Mouse (Mus musculus): ENCODE measurements at regions not wholly inside any gene's neighbourhood (a gene's known extent, or its start where the extent isn't known, plus 50 kb on each side); places are given as distances from the start of the nearest gene placed in this dataset.
A peak's percentile ranks its signal among the peaks of the same experiment; 100 is the strongest.

GRCm38 (mm10) chr13:37651221-37651946, 126.8 kb upstream of the Rreb1 start:
- DNase-seq (ENCODE audit: extremely low read depth, low read depth, low spot score): no peak

- DNase-seq (ENCODE audit: extremely low read depth, low read depth, low spot score): no peak
These were observed 123.5 kb upstream of the Rreb1 start for GRCm38 (mm10) chr13:37654651-37655050.

- DNase-seq (ENCODE audit: extremely low read depth, low read depth, low spot score): no peak
These were observed 121.0 kb upstream of the Rreb1 start for GRCm38 (mm10) chr13:37657248-37657647.

- DNase-seq (ENCODE audit: extremely low read depth, low read depth, low spot score): no peak
These were observed 120.2 kb upstream of the Rreb1 start for GRCm38 (mm10) chr13:37658034-37658433.

GRCm38 (mm10) chr13:37658519-37658918, 119.7 kb upstream of the Rreb1 start:
- no peak for DNase-seq (ENCODE audit: extremely low read depth, low read depth, low spot score)

GRCm38 (mm10) chr13:37660083-37660482, 118.1 kb upstream of the Rreb1 start:
- no peak for DNase-seq (ENCODE audit: extremely low read depth, low read depth, low spot score)

GRCm38 (mm10) chr13:37660668-37661067, 117.5 kb upstream of the Rreb1 start:
- DNase-seq (ENCODE audit: extremely low read depth, low read depth, low spot score): no peak

GRCm38 (mm10) chr13:37664116-37664515, 114.1 kb upstream of the Rreb1 start:
- DNase-seq (ENCODE audit: extremely low read depth, low read depth, low spot score): no peak

GRCm38 (mm10) chr13:37666207-37667003, 111.8 kb upstream of the Rreb1 start:
- DNase-seq (ENCODE audit: extremely low read depth, low read depth, low spot score): peak; percentile 99

- no peak for DNase-seq (ENCODE audit: extremely low read depth, low read depth, low spot score)
These were observed 110.8 kb upstream of the Rreb1 start for GRCm38 (mm10) chr13:37667386-37667785.

- no peak for DNase-seq (ENCODE audit: extremely low read depth, low read depth, low spot score)
These were observed 110.3 kb upstream of the Rreb1 start for GRCm38 (mm10) chr13:37667871-37668270.

GRCm38 (mm10) chr13:37671109-37671508, 107.1 kb upstream of the Rreb1 start:
- no peak for DNase-seq (ENCODE audit: extremely low read depth, low read depth, low spot score)

GRCm38 (mm10) chr13:37674676-37675350, 103.4 kb upstream of the Rreb1 start:
- no peak for DNase-seq (ENCODE audit: extremely low read depth, low read depth, low spot score)

GRCm38 (mm10) chr13:37675718-37676117, 102.5 kb upstream of the Rreb1 start:
- no peak for DNase-seq (ENCODE audit: extremely low read depth, low read depth, low spot score)

- DNase-seq (ENCODE audit: extremely low read depth, low read depth, low spot score): no peak
These were observed 101.3 kb upstream of the Rreb1 start for GRCm38 (mm10) chr13:37676912-37677311.

GRCm38 (mm10) chr13:37678251-37678650, 99.9 kb upstream of the Rreb1 start:
- DNase-seq (ENCODE audit: extremely low read depth, low read depth, low spot score): no peak

GRCm38 (mm10) chr13:37678772-37679171, 99.4 kb upstream of the Rreb1 start:
- DNase-seq (ENCODE audit: extremely low read depth, low read depth, low spot score): no peak

GRCm38 (mm10) chr13:37680837-37681619, 97.2 kb upstream of the Rreb1 start:
- DNase-seq (ENCODE audit: extremely low read depth, low read depth, low spot score): no peak

- DNase-seq (ENCODE audit: extremely low read depth, low read depth, low spot score): peak; percentile 82
These were observed 95.0 kb upstream of the Rreb1 start for GRCm38 (mm10) chr13:37683045-37683679.

- DNase-seq (ENCODE audit: extremely low read depth, low read depth, low spot score): no peak
These were observed 92.6 kb upstream of the Rreb1 start for GRCm38 (mm10) chr13:37685617-37686016.
